Mouse (Mus musculus): ENCODE measurements around the gene Cdc42se2.

GRCm38 (mm10) chr11:54724353-54725034 lies 63.0 kb downstream of the Cdc42se2 start:
- TF ChIP-seq FLI1 (IDR thresholded peaks at IDR 0.05; ENCODE audit: low read length) = no peak
- no peak for TF ChIP-seq GATA1 (IDR thresholded peaks at IDR 0.05; ENCODE audit: borderline replicate concordance, low read length)
